Mouse (Mus musculus) c-Kit-positive CD71-positive TER-119-negative erythroid progenitor cells, embryonic 14.5 days (primary cell): ENCODE data around the gene Acp4.
"Not testable (repeated sequence)": the region's sequence is repeated elsewhere in the genome, so short reads cannot be mapped to it uniquely, and the experiment has no call there.

Source experiments
- DNase-seq: peaks from one replicate; pipeline ENCODE4 v3.0.0-alpha.2; 2013; ENCODE audit warnings: low read depth

Acp4 gene

DNA sequence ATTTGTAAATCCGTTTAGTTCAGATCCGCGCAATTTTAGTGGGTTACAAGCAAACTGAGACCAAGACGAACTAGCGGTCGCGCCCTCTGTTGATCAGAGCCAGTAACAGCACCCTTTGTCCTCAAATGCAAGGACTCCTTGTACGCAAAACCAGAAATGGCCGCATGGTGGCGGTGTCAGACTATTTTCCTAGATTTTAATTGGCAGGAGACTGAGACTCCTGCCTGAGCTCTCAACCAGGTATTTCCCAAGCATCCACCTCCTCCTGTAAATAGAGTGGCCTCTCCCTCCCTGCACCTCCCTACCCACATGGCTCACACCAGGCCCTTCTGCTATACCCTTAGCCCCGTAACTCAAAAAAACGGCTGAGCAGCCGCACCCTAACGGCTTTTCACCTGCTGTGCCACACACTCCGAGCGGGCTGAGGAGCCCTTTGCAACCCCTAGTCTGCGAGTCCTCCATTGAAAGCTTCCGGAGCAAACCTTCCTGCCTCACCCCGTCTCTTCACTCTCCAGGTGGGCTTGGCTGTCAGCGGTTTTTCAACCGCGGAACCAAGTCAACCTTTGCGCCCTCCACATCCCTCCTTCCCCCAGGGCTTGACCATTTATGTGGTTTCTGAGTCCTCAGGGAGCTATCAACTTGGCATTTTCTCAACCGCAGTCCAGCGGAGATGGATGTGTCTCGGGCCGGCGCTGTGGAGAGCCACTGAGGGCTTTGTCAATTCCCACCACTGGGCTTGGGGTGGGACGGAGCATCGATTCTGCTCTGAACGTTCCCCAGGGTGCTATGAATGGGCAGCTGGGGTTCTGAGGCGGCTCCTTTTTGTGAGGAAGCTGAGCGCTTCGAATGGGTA, 5.8 kb upstream of the Acp4 start:
- DNase-seq, result peak; percentile 88

DNA sequence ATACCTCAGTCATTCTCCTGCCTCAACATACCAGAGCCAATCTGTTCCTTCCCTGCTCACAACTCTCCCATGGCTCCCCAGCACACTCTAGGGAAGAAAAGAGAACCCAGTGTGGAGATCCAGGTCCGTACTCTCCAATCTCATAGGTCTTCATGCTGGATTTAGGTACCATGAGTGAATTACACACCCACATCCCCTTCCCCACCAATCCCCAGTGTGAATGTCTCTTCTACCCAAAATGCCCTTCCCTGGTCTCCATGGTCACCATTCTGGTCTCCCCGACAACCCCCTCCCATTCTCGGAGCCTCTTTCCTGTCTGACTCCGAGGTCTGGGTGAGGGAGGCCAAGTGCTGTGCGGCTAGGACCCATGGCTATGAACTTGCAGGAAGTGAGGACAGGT, 4.0 kb upstream of the Acp4 start, which contains the start of gene Gm15517:
Gene Gm15517 (plus strand): TSS at position 301 of the 400 bp plus-strand sequence.
- no peak for DNase-seq

DNA sequence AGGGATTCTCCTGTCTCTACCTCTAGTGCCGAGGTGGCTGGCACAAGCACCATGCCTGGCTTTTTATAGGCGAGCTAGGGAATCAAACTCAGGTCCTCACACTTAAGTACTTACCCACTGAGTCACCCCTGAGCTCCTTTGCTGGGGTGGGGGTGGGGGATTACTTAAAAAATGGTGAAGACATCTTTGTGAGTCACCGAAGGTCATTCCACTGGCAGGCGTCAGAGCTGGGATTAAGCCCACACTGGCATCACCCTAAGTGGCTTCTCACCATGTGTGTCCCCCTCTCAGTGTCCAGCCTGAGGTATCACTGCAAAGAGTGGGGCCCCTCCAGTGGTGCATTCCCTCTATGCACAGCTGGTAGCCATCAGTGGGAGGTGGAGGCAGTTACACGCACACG, 3.2 kb upstream of the Acp4 start:
- DNase-seq, result no peak

DNA sequence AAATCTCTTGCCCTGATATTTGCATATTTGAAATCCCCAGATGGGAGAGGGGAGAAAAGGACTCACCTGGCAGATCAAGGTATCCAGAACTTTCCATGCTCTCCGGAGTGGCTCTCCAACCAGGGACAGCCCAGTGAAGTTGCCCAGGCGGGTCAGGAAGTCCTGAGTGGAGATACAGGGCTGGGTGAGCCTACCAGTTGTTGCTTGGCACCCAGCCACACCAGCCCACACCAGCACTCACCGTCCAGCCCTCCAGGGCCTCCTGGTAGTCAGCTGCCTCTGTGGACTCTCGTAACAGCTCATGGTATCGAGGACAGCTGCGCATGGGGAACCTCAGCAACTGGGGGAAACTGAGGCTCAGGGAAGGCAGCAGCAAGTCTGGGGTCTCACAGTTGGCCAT, 2.2 kb downstream of the Acp4 start:
- no peak for DNase-seq

GRCm38 (mm10) chr7:44253023-44253616, 4.1 kb downstream of the Acp4 start:
- DNase-seq, result no peak

- DNase-seq, result not testable (repeated sequence)
Measured at GRCm38 (mm10) chr7:44250732-44251275, 6.4 kb downstream of the Acp4 start.

DNA sequence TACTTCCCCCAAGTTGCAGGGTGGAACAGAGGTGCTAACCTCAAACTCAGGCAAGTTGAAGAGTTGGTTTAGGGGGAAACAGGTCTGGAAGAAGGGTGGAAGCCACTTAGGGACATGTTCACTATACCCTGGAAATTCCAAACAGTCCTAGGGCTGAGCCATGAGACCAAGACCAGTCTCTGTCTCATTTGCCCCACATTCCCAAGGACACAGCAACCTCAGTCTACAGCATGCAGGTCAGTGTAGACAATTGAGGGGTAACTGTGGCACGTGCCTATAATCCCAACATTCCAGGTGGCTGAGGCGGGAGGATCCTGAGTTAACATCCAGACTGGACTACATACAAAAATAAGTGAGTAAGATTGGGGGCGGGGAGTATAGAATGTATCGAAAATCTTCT, 7.9 kb downstream of the Acp4 start:
- no peak for DNase-seq

DNA sequence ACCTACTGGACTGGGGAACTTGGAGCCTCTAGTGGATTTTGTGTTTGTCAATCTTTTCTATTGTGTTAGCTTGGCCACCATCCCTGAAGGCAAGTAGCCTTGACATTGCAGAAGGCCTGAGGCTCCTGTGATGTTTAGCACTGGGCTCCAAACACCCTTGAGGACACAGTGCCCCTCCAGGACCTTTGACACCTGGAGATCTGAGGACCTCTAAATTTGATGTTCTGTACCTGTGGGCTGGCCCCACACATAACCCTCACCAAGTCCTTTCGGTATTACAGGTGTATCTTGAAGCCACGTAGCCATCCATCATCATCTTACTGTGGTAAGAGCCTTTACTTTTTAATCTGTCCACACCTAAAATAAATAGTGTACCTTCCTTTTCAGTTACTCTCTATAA, 9.2 kb downstream of the Acp4 start:
- DNase-seq, result no peak

DNA sequence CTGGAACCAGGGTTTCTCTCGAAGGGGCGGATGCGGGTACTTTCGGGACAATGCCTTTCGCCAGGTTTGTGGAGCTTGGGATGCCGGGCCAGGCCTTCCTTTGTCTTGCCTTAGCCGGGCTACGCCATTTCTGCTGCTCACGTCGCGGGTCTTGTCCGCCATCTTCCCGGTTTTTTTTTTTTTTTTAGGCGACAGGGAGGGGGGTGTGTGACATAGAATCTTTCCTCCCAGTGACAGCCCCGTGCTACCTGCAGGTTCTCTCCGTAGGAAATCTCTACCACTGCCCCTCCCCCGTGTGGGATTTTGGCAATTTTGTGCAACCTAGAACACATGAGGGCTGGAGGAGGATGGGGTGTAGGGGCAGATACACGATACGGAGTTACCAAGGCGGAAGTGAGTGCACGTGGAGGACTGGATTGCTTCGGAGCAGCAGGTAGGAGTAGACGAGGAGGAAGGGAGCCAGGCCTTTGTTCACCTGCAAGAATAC, 10.2 kb downstream of the Acp4 start:
- DNase-seq, result peak; percentile 35

DNA sequence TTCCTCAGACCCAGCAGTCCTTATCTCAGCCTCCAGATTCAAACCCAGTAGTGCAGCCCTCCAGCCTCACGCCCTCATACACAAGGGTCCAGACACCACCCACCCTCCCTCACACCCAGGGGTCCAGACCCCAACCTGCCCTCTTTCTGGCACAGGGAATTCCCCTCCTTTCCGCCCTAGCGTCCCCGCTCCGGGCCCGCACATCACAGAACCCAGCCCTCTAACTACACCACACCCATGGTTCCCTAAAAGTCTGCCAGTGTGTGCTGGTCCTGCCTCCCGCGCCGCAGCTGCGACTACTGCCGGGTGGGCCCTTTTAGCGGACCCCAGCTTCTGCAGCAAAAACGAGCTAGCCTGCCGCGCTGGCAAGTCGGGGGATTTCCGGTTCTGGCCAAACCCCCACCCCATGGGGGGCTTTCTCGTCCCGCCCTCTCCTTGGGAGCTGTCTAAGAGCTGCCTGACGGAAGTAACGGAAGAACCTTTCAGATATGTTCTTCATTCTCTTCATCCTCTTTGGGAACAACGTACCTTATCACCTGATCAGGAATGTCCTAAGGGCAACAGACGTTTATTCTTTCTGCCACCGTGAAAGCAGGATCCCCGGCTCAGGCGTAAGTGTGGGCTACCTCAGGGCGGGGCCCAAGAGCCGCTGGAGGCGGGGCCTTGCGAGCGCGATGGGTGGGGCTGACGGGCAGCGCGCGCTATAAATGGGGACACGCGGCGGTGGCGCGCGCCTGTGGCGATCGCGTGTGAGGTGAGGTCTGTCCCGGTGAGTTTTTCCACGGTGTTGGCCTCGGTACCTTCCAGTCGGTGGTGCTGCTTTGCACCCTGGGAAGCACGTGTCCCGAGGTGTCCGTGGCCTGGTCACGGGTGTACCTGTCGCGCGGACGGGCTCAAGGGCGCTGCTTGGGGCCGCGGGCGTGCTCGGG, 10.9 kb downstream of the Acp4 start, which contains the start of the genes 1700028J19Rik and 2410002F23Rik:
Gene 1700028J19Rik (minus strand): TSS at position 641 of the 929 bp plus-strand sequence.
Gene 2410002F23Rik (plus strand): TSS at position 668 of the 929 bp plus-strand sequence.
- DNase-seq, result peak; percentile 68

DNA sequence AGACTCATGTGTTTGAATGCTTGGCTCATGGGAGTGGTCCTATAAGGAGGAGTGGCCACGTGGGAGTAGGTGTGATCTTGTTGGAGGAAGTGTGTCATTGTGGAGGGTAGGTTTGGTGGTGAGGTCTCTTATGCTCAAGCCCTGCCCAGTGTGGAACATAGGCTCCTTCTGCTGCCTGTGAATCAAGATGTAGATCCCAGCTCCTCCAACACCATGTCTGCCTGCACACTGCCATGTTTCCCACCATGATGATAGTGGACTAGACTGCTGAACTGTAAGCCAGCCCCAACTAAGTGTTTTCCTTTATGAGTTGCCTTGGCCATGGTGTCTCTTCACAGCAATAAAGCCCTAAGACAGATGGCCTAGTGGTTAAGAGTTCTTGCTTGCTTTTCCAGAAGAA, 13.1 kb downstream of the Acp4 start:
- no peak for DNase-seq

DNA sequence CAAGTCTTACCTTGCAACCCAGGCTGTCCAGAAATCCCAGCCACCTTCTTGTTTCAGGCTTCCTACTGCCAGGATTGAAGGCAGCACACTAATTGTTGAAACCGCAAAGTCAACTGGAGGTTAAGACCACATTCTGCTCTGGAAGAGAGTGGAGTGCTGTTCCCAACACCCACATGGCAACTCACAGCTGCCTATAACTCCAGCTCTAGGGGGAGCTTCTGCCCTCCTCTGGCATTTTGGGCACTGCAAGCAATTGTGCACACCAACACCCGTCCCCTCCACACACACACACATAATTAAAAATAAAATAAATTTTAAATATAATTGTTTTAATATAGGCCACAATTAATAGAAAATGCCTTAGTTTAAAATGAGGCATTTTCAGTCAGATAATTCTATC, 16.0 kb downstream of the Acp4 start:
- DNase-seq, result no peak

- no peak for DNase-seq
Measured at GRCm38 (mm10) chr7:44240712-44241111, 16.5 kb downstream of the Acp4 start.

GRCm38 (mm10) chr7:44239913-44240312, 17.3 kb downstream of the Acp4 start:
- no peak for DNase-seq

DNA sequence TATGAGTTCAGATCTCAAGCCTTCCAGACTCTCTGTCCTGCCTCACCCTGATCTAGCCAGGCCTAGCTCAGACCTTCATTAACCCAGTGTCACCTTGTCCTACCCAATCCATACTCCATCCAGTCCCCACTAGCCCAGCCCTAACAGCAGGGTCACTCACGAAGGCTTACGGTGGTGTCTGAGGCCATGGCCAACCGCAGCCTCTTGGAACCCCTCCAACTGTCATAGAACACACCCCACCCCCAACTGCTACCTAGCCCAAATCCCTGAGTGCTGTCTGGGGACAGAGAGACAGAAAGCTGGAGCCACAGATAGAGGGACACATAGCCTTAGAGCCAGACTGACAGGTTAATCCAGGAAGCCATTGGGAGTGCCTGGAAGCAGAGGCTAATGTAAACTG, 21.3 kb downstream of the Acp4 start, which contains the start of gene Gm36864:
Gene Gm36864 (plus strand): TSS at position 269 of the 400 bp plus-strand sequence.
- DNase-seq, result no peak

GRCm38 (mm10) chr7:44225076-44225475, 32.1 kb downstream of the Acp4 start, which contains the start of gene Klk1:
Gene Klk1, plus strand, starts transcription at chr7:44225360.
- DNase-seq, result no peak

GRCm38 (mm10) chr7:44222335-44222734, 34.8 kb downstream of the Acp4 start:
- not testable (repeated sequence) for DNase-seq

DNA sequence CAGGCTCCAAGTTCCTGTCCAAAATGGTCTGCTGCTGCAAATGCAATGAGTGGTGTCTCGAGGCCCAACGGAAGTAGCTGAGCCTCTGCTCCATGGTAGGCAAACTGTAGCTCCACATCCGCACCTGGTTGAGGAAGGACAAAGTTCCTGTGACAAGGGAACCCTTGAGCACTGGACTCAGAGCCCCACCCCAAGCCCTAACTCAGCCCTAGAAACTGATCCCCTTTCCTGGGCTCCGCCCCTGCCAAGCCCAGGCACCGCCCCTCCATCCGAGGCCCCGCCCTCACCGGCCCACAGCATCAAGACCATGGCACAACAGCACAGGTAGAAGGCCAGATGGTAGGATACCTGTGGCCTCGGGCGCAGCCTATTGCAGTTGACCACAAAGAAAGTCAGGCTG, 35.6 kb downstream of the Acp4 start:
- DNase-seq, result not testable (repeated sequence)

DNA sequence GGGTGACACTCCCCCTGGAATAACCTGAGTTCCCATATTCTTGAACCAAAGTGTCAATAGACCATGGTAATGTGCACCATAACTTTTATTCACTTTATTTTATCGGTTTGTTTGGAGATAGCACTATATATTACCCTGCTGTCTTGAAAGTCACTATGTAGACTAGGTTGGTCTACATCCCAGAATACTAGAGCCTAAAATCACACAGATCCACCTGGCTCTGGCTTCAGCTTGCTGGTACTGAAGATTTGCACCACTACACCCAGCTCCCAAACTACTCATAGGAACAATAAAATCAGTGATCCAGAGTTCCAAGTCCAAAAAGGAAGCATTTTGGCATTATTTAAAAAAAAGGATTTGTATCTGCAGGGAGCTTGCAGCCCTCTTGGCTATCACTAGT, 41.5 kb downstream of the Acp4 start, which contains the start of gene Klk1b5:
Gene Klk1b5 (plus strand): TSS at position 301 of the 400 bp plus-strand sequence.
- DNase-seq, result no peak

DNA sequence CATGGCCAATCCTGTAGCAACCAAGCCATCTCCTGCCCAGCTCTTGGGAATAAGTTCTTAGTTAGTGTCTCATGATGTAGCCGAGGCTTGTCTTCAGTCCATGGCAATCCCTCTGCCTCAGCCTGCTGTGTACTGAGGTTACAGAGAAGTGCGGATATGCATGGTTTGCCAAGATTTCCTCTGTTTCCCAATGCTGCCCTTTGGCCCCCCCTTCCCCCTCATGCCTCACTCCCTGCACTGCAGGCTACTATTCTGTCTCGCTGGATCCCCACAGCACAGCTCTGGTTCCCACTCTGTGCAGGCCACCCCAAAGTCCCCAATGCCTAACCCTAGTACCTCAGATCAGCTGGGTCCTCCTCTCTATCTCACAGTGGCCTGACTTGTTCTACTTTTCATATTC, 48.9 kb downstream of the Acp4 start:
- no peak for DNase-seq

DNA sequence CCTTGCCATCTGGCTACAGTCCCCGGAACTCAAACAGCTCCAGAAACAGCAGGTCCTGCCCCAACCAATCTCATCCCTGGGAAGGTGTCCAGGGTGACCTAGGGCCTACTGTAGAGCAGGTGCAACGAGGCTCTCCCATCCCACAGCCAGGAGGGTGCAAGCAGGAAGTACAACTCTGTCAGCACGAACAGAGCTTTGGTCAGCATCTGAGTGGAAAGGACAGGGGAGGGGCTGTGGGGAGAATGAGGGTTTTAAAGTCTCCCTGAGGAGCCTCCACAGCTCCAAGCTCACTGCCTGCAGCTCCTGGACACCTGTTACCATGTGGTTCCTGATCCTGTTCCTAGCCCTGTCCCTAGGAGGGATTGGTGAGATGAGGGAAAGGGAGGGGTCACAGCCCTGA, 50.0 kb downstream of the Acp4 start, which contains the start of gene Klk1b4:
Gene Klk1b4 (plus strand): TSS at position 301 of the 400 bp plus-strand sequence.
- not testable (repeated sequence) for DNase-seq
